Mouse (Mus musculus): Measurements from ENCODE around the gene Tex14. TPM values are rescaled to one million over a fixed set of nuclear protein-coding genes. Genes with fewer than 3 reads are reported as not detected.

Tex14 gene
- total RNA-seq (2023), result 0.77 TPM

GRCm38 (mm10) chr11:87404876-87405275 lies at the start of gene Tex14, which contains the start of gene Rad51c:
TSS of gene Tex14 (plus strand) at chr11:87405065.
TSS of gene Rad51c (minus strand) at chr11:87404954.

GRCm38 (mm10) chr11:87358331-87359261 lies 46.3 kb upstream of the Tex14 start, which contains the start of gene Ppm1e:
TSS of gene Ppm1e (minus strand) at chr11:87359023.

GRCm38 (mm10) chr11:87566501-87566900 lies 161.6 kb downstream of the Tex14 start, which contains the start of gene Gm11492:
TSS of gene Gm11492 (plus strand) at chr11:87566653.

DNA sequence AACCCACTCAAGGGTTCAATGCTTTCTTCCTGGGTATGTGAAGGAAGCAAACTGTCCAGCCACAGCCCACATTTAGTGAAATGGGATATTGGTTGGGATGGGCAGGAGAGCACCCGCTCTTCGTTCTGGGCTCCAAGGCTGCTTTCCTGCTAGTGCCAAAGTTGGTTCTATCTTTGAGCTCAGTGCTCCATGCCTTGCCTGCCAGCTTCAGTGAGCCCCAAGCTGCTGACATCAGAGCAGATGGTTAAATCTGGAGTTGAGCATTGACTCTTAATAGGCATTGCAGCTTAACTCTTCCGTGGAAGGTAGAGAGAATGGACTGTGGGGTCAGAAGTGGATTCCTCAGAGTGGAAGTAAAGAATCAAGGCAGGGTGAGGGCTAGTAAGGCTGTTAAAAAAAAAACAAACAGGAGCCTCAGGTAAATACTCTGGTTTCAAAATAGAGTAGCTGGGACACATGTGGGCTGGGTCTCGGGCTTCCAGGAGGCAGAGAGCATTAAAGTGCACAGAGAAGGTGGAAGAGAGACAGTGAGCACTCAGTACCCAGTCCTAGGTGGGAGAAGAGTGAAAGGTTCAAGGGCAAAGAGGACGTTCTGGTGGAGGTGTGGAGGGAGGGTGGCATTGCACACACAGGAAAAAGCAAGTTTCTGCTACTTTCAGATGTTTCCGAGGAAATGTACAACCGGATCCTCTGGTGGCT lies 163.5 kb downstream of the Tex14 start, which contains the start of gene Sept4:
Gene Sept4 (plus strand): TSS at position 649 of the 699 bp plus-strand sequence.

GRCm38 (mm10) chr11:87591526-87592353 lies 186.9 kb downstream of the Tex14 start, which contains the start of gene Mtmr4:
TSS of gene Mtmr4 (plus strand) at chr11:87592162.

Other genes with a start within 250 kb of the Tex14 start
- 0.47 TPM for gene Ppm1e, start 46.0 kb upstream of the Tex14 start, total RNA-seq (2023)
- gene Rad51c, start 111 bp upstream of the Tex14 start, total RNA-seq (2023), result 2.3 TPM
- not detected for gene Gm11492, start 161.6 kb downstream of the Tex14 start, total RNA-seq (2023)
- 4.3 TPM for gene Sept4, start 163.8 kb downstream of the Tex14 start, total RNA-seq (2023)
- 24.1 TPM for gene Mtmr4, start 187.1 kb downstream of the Tex14 start, total RNA-seq (2023)
- not detected for gene Hsf5, start 212.1 kb downstream of the Tex14 start, total RNA-seq (2023)